Mouse (Mus musculus) brain, embryonic 14.5 days (tissue): Measurements from ENCODE around the gene Dot1l.

Experiments used
- CTCF ChIP-seq: fragments of 200-500 bp; IDR thresholded peaks from 2 replicates; pipeline ENCODE4 v1.5.1; 2012; ENCODE audit warnings: inconsistent platforms, mild to moderate bottlenecking, moderate library complexity, borderline replicate concordance; ENCODE audit not compliant: insufficient read depth, insufficient read length; ENCODE audit errors: extremely low read depth
- POLR2A ChIP-seq: fragments of 200-500 bp; IDR thresholded peaks from 2 replicates; pipeline ENCODE4 v1.6.1; 2012; ENCODE audit warnings: mild to moderate bottlenecking, inconsistent platforms, borderline replicate concordance; ENCODE audit not compliant: poor library complexity, insufficient read depth, insufficient read length, severe bottlenecking; ENCODE audit errors: extremely low read depth

- TF ChIP-seq CTCF, result no peak
- peak; percentile 60; the same call in 1 of the 2 replicates for TF ChIP-seq POLR2A
Observed at GRCm38 (mm10) chr10:80798150-80799006, 43.4 kb downstream of the Dot1l start, which contains the start of the genes Sf3a2 and Plekhj1.
